Comparison of ENCODE assay signal across 10 mouse cellular contexts in genomic region chr1:136381583-136381982, GRCm38 (mm10). TPM values are rescaled to one million over a fixed set of nuclear protein-coding genes. Genes with fewer than 3 reads are reported as not detected.
DNase-seq lines count a peak whose midpoint lies in the region; ATAC-seq lines count a peak whose summit lies in the region.
"Had no signal": no experiment of that assay in that cellular context is flagged by ENCODE, and none has a peak within 500 bp of the region (broad histone marks: within the 10 kb centered on the region; RNA-seq: fewer than 3 reads in every experiment).

No protein-coding gene starts in this region.

- intact Hi-C loops in gastrocnemius, postnatal 14 days (cut with DNase I; ENCODE audit: low total_unique reads) = no loop called here
- intact Hi-C loops in heart, postnatal 14 days (cut with DNase I) = no loop called here

- H3K27ac ChIP-seq in brown adipose tissue, adult 24 weeks (replicated peaks; ENCODE audit: low read depth, low read length) = peak overlapping the region; percentile 96
- H3K27ac ChIP-seq: forebrain, embryonic 12.5 days had no signal

- peaks cover 3% of the 10 kb centered on the region; the same call in 1 of the 2 replicates for H3K4me1 ChIP-seq in brown adipose tissue, adult 24 weeks (ENCODE audit: control insufficient read depth, insufficient read depth, insufficient read length, low read length)
- H3K4me1 ChIP-seq: forebrain, embryonic 12.5 days had no signal

- H3K4me3 ChIP-seq in brown adipose tissue, adult 24 weeks (ENCODE audit: insufficient read depth, low read depth, low read length) = peak overlapping the region; percentile 19; the same call in 1 of the 2 replicates
- H3K4me3 ChIP-seq: forebrain, embryonic 12.5 days; myocyte had no signal

- peak; percentile 18 for DNase-seq in gastrocnemius, postnatal 14 days
- DNase-seq in gastrocnemius, postnatal 25 days = no peak
- DNase-seq in 416B (ENCODE audit: low read depth) = peak; percentile 13
- DNase-seq in heart, postnatal 14 days = peak; percentile 29 to 54
- no peak for DNase-seq in frontal cortex, postnatal 14 days (ENCODE audit: low spot score in 2 of 2)
- DNase-seq in right cerebral cortex, postnatal 36 days (ENCODE audit: low spot score in 2 of 2) = no peak

- ATAC-seq in CD4-positive, CD25-positive, alpha-beta regulatory T cell, adult 4 months = no peak

RNA-seq across cellular contexts. Expression of gene Ddx59, which starts 33.5 kb away (rescaled TPM):
- 10 to 100 TPM; 11.5 to 13.3 TPM for total RNA-seq in gastrocnemius, postnatal 14 days (2021)
- total RNA-seq in gastrocnemius, postnatal 25 days (2021) = 10 to 100 TPM; 11.8 to 13.6 TPM
- 16.5 and 17.6 TPM in 2 replicates for polyA plus RNA-seq in brown adipose tissue, adult 24 weeks (2012; ENCODE audit: insufficient read depth, insufficient read length, missing spikeins)
- total RNA-seq in heart, postnatal 14 days (2021) = 10 to 100 TPM in 1 of 2 experiments, 1 to 10 TPM in 1; 8.9 to 10.1 TPM
- polyA plus RNA-seq in CD4-positive, CD25-positive, alpha-beta regulatory T cell, adult 4 months (2017; shearing (Covaris generic)) = 10 to 100 TPM in 1 of 2 experiments, 1 to 10 TPM in 1; 7.6 to 11.2 TPM

RNA-seq across cellular contexts. Expression of gene Camsap2, which starts 35.7 kb away (rescaled TPM):
- 10 to 100 TPM; 14.7 to 15.8 TPM for total RNA-seq in gastrocnemius, postnatal 14 days (2021)
- total RNA-seq in gastrocnemius, postnatal 25 days (2021) = 10 to 100 TPM; 10.9 to 11.5 TPM
- polyA plus RNA-seq in brown adipose tissue, adult 24 weeks (2012; ENCODE audit: insufficient read depth, insufficient read length, missing spikeins) = 23.2 and 27.0 TPM in 2 replicates
- 10 to 100 TPM; 27.0 to 27.8 TPM for total RNA-seq in heart, postnatal 14 days (2021)
- polyA plus RNA-seq in CD4-positive, CD25-positive, alpha-beta regulatory T cell, adult 4 months (2017; shearing (Covaris generic)) = 1 to 10 TPM; 3.9 to 6.2 TPM

Comparison
In these comparisons a context has a peak if more than half of its experiments do, and no peak if none do; other contexts are left out.
1. DNase-seq: peak in gastrocnemius, postnatal 14 days (single experiment), 416B (single experiment) and heart, postnatal 14 days (2 of 2); none in gastrocnemius, postnatal 25 days (single experiment), frontal cortex, postnatal 14 days (0 of 2) and right cerebral cortex, postnatal 36 days (0 of 2).